12 mouse cellular contexts compared by ENCODE assay signal in the genomic region with DNA sequence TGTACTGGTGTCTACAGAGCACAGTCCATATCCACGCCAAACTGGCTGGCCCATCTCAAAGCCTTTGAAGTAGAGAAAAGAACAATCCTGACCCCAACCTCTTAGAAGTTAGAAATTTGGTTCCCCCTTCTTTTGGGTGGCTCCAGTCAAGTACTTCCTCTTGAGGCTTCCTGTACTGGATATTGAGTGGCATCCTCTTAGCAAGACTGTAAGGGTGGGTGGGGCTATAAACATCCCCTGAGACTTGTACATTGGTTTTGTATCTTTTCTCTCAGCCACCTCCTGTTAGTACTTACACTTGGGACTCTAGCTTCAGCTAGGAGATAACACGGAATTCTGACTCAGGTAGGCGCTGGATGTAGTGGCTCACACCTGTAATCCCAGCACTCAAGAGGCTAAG. TPM values are rescaled to one million over a fixed set of nuclear protein-coding genes. Genes with fewer than 3 reads are reported as not detected.
DNase-seq lines count a peak whose midpoint lies in the region.
"Had no signal": no experiment of that assay in that cellular context is flagged by ENCODE, and none has a peak within 500 bp of the region (broad histone marks: within the 10 kb centered on the region; RNA-seq: fewer than 3 reads in every experiment).

No protein-coding gene starts in this region.

- intact Hi-C loops in left cerebral cortex, postnatal 25 days (cut with DNase I): loop anchor here (2.0 kb wide), 1 partner anchor 43 kb away; no protein-coding TSS in a partner anchor

- peak; percentile 21 for DNase-seq in cerebellum, adult 8-10 months
- no peak for DNase-seq in cerebellum, postnatal 25 days
- peak; percentile 71 to 74 for DNase-seq in spleen, postnatal 36 days (ENCODE audit: low spot score in 2 of 2)
- DNase-seq in spleen, adult 12 weeks (ENCODE audit: low spot score): no peak
- peak; percentile 28 for DNase-seq in lung, postnatal 25 days (ENCODE audit: low spot score)
- no peak for DNase-seq in kidney, adult 8-10 months
- DNase-seq in left cerebral cortex, postnatal 25 days (ENCODE audit: low spot score in 2 of 2): no peak
- DNase-seq in kidney, adult 9 months: no peak
- DNase-seq: embryo, embryonic 11 days; kidney, adult 11 months had no signal

RNA-seq across cellular contexts. Expression of a gene that starts 5.7 kb away (rescaled TPM):
- 10 to 100 TPM; 57.4 to 58.1 TPM for total RNA-seq in left cerebral cortex, postnatal 25 days (2021)

RNA-seq across cellular contexts. Expression of a gene that starts 8.6 kb away (rescaled TPM):
- not detected for total RNA-seq in left cerebral cortex, postnatal 25 days (2021)
- total RNA-seq: heart, adult 18-20 months; heart, postnatal 25 days had no signal

RNA-seq across cellular contexts. Expression of a gene that starts 40.9 kb away (rescaled TPM):
- total RNA-seq in left cerebral cortex, postnatal 25 days (2021): 10 to 100 TPM; 31.0 to 33.4 TPM

Comparison
In these comparisons a context has a peak if more than half of its experiments do, and no peak if none do; other contexts are left out.
1. DNase-seq: peak in cerebellum, adult 8-10 months (single experiment), spleen, postnatal 36 days (2 of 2) and lung, postnatal 25 days (single experiment); none in cerebellum, postnatal 25 days (0 of 2), spleen, adult 12 weeks (single experiment), kidney, adult 8-10 months (0 of 2), left cerebral cortex, postnatal 25 days (0 of 2) and kidney, adult 9 months (single experiment).